Mouse (Mus musculus): ENCODE measurements around the gene Hip1. TPM values are rescaled to one million over a fixed set of nuclear protein-coding genes. Genes with fewer than 3 reads are reported as not detected.
"Not testable (repeated sequence)": the region's sequence is repeated elsewhere in the genome, so short reads cannot be mapped to it uniquely, and the experiment has no call there.

The Hip1 gene
- total RNA-seq, 2 experiments from 2014 or later, result 19.7 to 24.4 TPM

DNA sequence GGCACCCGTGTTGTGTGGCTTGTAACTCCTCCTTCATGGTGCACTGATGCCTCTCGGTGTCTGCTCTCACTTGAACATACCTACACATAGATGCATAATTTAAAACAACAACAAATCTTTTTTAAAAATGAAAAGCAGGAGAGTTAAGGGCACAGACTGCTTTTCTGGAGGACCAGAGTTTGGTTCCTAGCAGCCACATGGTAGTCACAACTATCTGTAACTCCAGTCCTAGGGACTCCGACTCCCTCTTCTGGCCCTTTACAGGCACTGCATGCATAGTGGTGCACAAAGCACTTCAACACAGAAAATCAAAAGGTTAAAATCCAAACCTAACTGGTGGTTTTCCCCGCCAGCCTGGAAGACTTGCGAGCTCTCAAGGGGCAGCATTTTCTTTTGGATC lies 171.3 kb downstream of the Hip1 start:
- no peak for DNase-seq (ENCODE audit: low spot score in 2 of 2)

DNA sequence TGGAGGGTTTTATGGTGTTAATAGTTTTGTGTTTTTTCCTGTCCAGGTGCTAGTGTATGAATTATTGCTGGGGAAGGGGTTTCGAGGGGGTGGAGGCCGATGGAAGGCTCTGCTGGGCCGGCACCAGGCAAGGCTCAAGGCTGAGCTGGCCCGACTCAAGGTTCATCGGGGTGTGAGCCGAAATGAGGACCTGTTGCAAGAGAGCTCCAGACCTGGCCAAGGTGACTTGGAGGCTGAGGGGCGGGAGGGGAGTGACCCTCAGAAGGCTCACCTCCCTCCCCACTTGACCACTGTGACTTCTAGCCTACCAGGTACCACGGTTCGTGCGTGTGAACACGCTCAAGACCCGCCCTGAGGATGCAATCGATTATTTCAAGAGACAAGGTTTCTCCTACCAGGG lies 173.7 kb downstream of the Hip1 start:
- no peak for DNase-seq (ENCODE audit: low spot score in 2 of 2)

DNA sequence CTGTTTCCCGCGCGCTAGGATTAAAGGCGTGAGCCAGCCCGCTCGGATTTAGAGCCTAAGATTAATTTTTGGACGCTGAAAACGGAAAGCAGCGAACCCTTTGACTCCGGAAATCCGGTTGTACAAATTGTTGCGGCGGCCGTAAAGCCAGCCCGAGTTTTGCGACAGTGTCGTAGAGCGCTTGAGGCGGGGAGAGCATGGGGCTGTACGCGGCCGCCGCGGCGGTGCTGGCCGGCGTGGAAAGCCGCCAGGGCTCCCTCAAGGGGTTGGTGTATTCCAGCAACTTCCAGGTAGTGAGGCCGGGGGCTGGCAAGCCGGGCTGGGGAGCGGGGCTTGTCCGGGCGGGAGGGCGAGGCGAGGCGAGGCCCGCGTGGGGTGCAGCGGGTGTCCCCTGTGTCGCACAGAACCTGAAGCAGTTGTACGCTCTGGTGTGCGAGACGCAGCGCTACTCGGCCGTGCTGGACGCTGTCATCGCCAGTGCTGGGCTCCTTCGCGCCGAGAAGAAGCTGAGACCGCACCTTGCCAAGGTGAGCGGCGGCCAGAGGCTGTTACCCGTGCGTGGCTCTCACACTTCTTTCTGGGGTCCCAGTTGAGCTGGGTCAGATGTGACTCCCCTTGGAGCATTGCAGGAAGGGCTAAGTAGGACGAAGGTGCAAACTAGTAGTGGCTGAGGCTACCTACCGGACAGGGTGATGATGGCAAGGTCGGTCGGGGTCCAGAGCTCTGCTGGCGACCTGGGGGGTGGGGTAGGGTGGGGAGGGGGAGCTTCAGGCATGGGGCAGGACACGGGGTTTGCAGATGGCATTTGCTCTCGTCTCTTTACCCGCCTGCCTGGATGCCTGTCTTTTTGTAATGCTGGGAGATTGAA lies 174.9 kb downstream of the Hip1 start, which contains the start of gene Nsun5:
TSS of gene Nsun5 (plus strand) at position 167 of the 868 bp plus-strand sequence.
- DNase-seq (ENCODE audit: low spot score in 2 of 2), result peak; percentile 96

DNA sequence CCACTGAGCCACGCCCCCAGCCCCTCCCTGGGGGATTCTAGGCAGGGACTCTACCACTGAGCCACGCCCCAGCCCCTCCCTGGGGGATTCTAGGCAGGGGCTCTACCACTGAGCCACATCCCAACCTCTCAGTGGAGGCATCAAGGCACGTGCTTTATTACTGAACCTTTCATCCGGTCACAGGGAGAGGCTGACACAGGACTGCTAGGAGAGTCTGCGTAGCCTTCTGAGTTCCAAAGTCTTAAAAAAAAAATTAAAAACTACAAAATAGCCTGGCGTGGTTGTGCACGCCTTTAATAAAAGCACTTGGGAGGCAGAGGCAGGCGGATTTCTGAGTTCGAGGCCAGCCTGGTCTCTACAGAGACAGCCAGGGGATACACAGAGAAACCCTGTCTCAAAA lies 175.7 kb downstream of the Hip1 start:
- DNase-seq (ENCODE audit: low spot score in 2 of 2), result not testable (repeated sequence)

DNA sequence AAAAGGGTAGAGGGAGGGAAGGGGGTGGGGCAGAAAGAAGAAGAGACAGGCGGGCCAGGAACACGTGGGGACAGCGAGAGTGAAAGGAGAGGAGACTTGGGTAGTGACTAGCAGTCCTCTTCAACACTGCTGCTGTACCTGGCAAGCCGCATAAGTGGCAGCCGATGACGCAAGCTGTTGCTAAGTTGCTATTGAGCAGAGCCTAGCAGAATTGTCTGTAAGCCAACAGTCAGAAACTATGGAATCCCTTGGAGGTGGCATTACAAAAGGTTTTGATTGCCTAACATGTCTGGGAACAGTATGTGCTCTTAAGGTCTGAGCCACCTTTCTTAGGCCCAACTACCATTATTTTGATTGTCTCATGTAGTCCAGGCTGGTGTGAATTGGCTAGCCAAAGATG lies 176.6 kb downstream of the Hip1 start:
- DNase-seq (ENCODE audit: low spot score in 2 of 2), result no peak

DNA sequence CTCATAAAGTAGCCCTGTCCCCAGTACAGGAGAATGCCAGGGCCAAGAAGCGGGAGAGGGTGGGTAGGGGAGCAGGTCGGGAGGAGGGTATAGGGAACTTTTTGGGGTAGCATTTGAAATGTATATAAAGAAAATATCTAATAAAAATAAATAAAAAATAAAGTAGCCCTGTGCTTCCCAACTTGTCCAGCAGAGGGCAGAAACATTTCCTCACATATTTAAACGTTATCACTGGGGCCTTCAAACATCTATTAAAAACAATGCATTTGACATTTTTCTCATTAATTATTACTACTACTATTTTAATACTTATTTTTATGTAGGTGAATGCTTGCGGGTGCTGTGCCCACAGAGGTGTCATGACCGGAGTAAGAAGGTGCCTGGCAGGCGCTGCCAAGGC lies 177.1 kb downstream of the Hip1 start:
- no peak for DNase-seq (ENCODE audit: low spot score in 2 of 2)

DNA sequence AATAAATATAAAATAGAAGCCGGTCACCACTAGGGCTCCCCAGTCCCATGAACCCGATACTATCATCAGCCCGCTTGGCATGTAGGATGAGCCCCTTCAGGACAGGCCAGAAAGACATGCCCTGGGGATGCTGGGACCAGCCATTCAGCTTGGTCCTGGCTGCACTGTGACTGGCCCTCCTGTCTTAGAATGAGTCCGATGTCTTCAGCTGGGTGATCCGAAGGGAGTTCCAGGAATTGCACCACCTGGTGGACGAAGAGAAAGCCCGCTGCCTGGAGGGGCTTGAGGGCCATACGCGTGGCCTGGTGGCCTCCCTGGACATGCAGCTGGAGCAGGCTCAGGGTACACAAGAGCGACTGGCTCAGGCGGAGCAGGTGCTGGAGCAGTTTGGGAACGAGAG lies 181.4 kb downstream of the Hip1 start:
- no peak for DNase-seq (ENCODE audit: low spot score in 2 of 2)

DNA sequence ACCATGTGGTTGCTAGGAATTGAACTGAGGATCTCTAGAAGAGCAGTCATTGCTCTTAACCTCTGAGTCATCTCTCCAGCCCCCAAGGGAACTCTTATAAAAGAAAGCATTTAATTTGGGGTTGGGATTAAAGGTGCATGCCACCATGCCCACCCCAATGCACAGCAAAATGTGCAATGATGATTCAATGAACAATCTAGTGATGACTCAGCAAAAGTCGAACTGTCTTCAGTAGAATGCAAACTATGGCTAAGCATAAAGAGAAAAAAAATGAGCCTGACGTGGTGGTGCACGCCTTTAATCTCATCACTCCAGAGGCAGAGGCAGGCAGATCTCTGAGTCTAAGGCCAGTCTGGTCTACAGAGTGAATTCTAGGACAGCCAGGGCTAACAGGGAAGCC lies 182.3 kb downstream of the Hip1 start:
- DNase-seq (ENCODE audit: low spot score in 2 of 2), result no peak

DNA sequence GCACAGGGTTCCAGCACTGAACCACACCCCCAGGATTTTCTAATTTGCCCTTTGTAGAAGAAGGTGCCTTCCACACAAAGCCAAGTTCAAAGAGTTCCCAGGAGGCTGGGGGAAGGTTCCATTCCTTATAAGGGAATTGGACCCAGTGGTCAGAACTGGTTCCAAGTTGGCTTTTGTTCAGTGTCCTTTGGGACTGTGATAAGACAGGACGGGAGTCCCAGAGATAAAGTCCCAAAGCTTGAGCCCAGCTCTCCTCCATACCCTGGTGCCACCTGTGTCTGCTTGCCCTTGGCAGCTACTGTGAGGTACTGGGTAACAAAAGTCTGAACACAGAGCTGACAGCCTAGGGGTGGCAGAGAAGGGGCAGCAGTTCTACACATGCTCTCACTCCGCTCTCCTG lies 185.1 kb downstream of the Hip1 start:
- DNase-seq (ENCODE audit: low spot score in 2 of 2), result no peak

DNA sequence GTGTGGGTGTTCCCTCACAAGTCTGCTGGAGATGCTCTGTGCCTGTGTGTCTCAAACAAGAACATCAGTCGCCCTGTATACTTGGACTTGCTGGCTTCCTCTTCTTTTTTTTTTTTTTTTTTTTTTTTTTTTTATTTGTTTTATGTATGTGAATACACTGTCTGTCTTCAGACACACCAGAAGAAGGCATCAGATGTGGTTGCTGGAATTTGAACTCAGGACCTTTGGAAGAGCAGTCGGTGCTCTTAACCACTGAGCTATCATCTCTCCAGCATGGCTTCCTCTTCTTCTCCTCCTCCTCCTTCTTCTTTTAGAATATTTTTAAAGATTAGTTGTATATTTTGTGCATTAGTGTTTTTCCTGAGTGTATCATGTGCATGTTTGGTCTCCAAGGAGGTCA lies 187.4 kb downstream of the Hip1 start:
- peak; percentile 46 to 62 for DNase-seq (ENCODE audit: low spot score in 2 of 2)

Small RNA genes within 50 kb of the gene (microRNA-seq; reads per million reads assigned to microRNA genes)
- gene Mir7033 (ENCODE audit: borderline number of aligned reads in 2 of 2), result 0 to 1.4 reads per million in 2 experiments

Other genes with a start within 250 kb of the Hip1 start
- gene Fkbp6, start 195.1 kb downstream of the Hip1 start, total RNA-seq (2021), result under 1 TPM in 1 of 2 experiments, not detected in 1; 0.33 TPM
- not detected for gene Trim50, start 191.8 kb downstream of the Hip1 start, total RNA-seq (2021)
- gene Nsun5, start 175.2 kb downstream of the Hip1 start, total RNA-seq (2021), result 10 to 100 TPM; 22.0 to 23.7 TPM
- 10 to 100 TPM; 22.2 to 23.3 TPM for gene Pom121, start 150.6 kb downstream of the Hip1 start, total RNA-seq (2021)
- gene Ccl26, start 18.4 kb upstream of the Hip1 start, total RNA-seq (2021), result not detected
- gene Ccl24, start 27.9 kb upstream of the Hip1 start, total RNA-seq (2021), result 1 to 10 TPM in 1 of 2 experiments, not detected in 1; 2.1 TPM
- gene Rhbdd2, start 87.5 kb upstream of the Hip1 start, total RNA-seq (2021), result 10 to 100 TPM; 43.1 to 46.3 TPM
- gene Por, start 124.9 kb upstream of the Hip1 start, total RNA-seq (2021), result 100 to 1,000 TPM; 315 to 352 TPM
- gene Tmem120a, start 199.3 kb upstream of the Hip1 start, total RNA-seq (2021), result 10 to 100 TPM; 46.2 to 94.5 TPM
- gene Styxl1, start 233.3 kb upstream of the Hip1 start, total RNA-seq (2021), result under 1 TPM; 0.23 to 0.51 TPM
- 100 to 1,000 TPM; 474 to 759 TPM for gene Mdh2, start 233.4 kb upstream of the Hip1 start, total RNA-seq (2021)